In genomic region chr4:110019145-110019544, GRCm38 (mm10) we compare ENCODE assay signal across 11 mouse cellular contexts. TPM values are rescaled to one million over a fixed set of nuclear protein-coding genes. Genes with fewer than 3 reads are reported as not detected.
DNase-seq lines count a peak whose midpoint lies in the region; ATAC-seq and TF ChIP-seq lines count a peak whose summit lies in the region.
"Had no signal": no experiment of that assay in that cellular context is flagged by ENCODE, and none has a peak within 500 bp of the region (broad histone marks: within the 10 kb centered on the region; RNA-seq: fewer than 3 reads in every experiment).

No protein-coding gene starts in this region.

- no peak for TF ChIP-seq POLR2A in cortical plate, adult 2 months (IDR thresholded peaks at IDR 0.05; ENCODE audit: extremely low read depth, insufficient read depth, low read length)

- H3K4me3 ChIP-seq in kidney, postnatal 0 days (replicated peaks; ENCODE audit: low read depth, low read length): no peak overlapping the region
- no peak overlapping the region for H3K4me3 ChIP-seq in kidney, embryonic 15.5 days (replicated peaks)
- no peak overlapping the region for H3K4me3 ChIP-seq in cortical plate, adult 2 months (ENCODE audit: insufficient read depth, low read length)
- H3K4me3 ChIP-seq: embryonic facial prominence, embryonic 12.5 days; hindbrain, embryonic 12.5 days had no signal

- no peak overlapping the region for H3K4me2 ChIP-seq in kidney, postnatal 0 days (ENCODE audit: low read length)
- H3K4me2 ChIP-seq in kidney, embryonic 15.5 days: no peak overlapping the region
- H3K4me2 ChIP-seq: embryonic facial prominence, embryonic 12.5 days; hindbrain, embryonic 12.5 days had no signal

- H3K27me3 ChIP-seq in kidney, postnatal 0 days (ENCODE audit: insufficient read depth, low read length): no peaks in the 10 kb centered on the region
- peaks cover 6% of the 10 kb centered on the region for H3K27me3 ChIP-seq in kidney, embryonic 15.5 days

- 55% methylated on average over 9 of the region's 9 CpGs for WGBS in kidney, postnatal 0 days
- 53% methylated on average over 9 of the region's 9 CpGs for WGBS in kidney, embryonic 15.5 days

- TF ChIP-seq CTCF in kidney, postnatal 0 days (IDR thresholded peaks at IDR 0.05; ENCODE audit: low read depth): peak; percentile 54
- TF ChIP-seq CTCF in cortical plate, adult 2 months (IDR thresholded peaks at IDR 0.05; ENCODE audit: extremely low read depth, insufficient read depth, low read length): peak; percentile 24; the same call in 1 of the 2 replicates

- H3K36me3 ChIP-seq in kidney, postnatal 0 days (ENCODE audit: insufficient read depth, low read length): no peaks in the 10 kb centered on the region
- no peaks in the 10 kb centered on the region for H3K36me3 ChIP-seq in kidney, embryonic 15.5 days
- H3K36me3 ChIP-seq: embryonic facial prominence, embryonic 12.5 days; hindbrain, embryonic 12.5 days had no signal

- no peaks in the 10 kb centered on the region for H3K4me1 ChIP-seq in kidney, postnatal 0 days (replicated peaks; ENCODE audit: insufficient read depth, low read length)
- peaks cover 10% of the 10 kb centered on the region for H3K4me1 ChIP-seq in kidney, embryonic 15.5 days
- H3K4me1 ChIP-seq in cortical plate, adult 2 months (ENCODE audit: control insufficient read depth, insufficient read depth, low read length): no peaks in the 10 kb centered on the region
- H3K4me1 ChIP-seq: embryonic facial prominence, embryonic 12.5 days had no signal

- ATAC-seq in kidney, postnatal 0 days (replicated peaks; ENCODE audit: low FRiP score, low read depth): no peak
- ATAC-seq in kidney, embryonic 15.5 days (replicated peaks; ENCODE audit: low FRiP score): no peak

- no peak overlapping the region for H3K27ac ChIP-seq in kidney, postnatal 0 days
- H3K27ac ChIP-seq in kidney, embryonic 15.5 days: no peak overlapping the region
- no peak overlapping the region for H3K27ac ChIP-seq in cortical plate, adult 2 months (ENCODE audit: insufficient read depth, low read length)
- H3K27ac ChIP-seq: embryonic facial prominence, embryonic 12.5 days; hindbrain, embryonic 12.5 days; macrophage had no signal

- DNase-seq in kidney, postnatal 0 days (ENCODE audit: low spot score): no peak
- DNase-seq in thymus, postnatal 4 days: peak; percentile 28
- no peak for DNase-seq in thymus, postnatal 10 days (ENCODE audit: low spot score in 2 of 2)
- no peak for DNase-seq in B cell, adult 2 months
- no peak for DNase-seq in cerebellum, adult 8-10 months
- DNase-seq in gastrocnemius, adult 8-10 months (ENCODE audit: low spot score in 2 of 2): no peak

- no peak overlapping the region for H3K9ac ChIP-seq in kidney, postnatal 0 days (ENCODE audit: low read depth, low read length)
- no peak overlapping the region for H3K9ac ChIP-seq in kidney, embryonic 15.5 days
- H3K9ac ChIP-seq: embryonic facial prominence, embryonic 12.5 days; hindbrain, embryonic 12.5 days had no signal

- H3K9me3 ChIP-seq in kidney, postnatal 0 days (replicated peaks; ENCODE audit: low read length): no peaks in the 10 kb centered on the region
- H3K9me3 ChIP-seq in kidney, embryonic 15.5 days (replicated peaks): no peaks in the 10 kb centered on the region
- H3K9me3 ChIP-seq: embryonic facial prominence, embryonic 12.5 days; hindbrain, embryonic 12.5 days had no signal

RNA-seq across cellular contexts. Expression of gene Dmrta2, which starts 41.3 kb away (rescaled TPM):
- 0.10 and 0.22 TPM in 2 replicates for polyA plus RNA-seq in kidney, postnatal 0 days (2015; fragmentation: Nextera tagmentation; extraction: Ambion mirVana)
- polyA plus RNA-seq in kidney, embryonic 15.5 days (2015; fragmentation: Nextera tagmentation; extraction: Ambion mirVana): 0.08 and 0.13 TPM in 2 replicates
- 2.9 and 3.1 TPM in 2 replicates for polyA plus RNA-seq in cortical plate, adult 2 months (2012; rRNA removed)
- under 1 TPM in 1 of 4 experiments, not detected in 3; 0.15 TPM for total RNA-seq in gastrocnemius, adult 8-10 months (2022)
